ENCODE assay signal across 37 mouse cellular contexts in the genomic region with DNA sequence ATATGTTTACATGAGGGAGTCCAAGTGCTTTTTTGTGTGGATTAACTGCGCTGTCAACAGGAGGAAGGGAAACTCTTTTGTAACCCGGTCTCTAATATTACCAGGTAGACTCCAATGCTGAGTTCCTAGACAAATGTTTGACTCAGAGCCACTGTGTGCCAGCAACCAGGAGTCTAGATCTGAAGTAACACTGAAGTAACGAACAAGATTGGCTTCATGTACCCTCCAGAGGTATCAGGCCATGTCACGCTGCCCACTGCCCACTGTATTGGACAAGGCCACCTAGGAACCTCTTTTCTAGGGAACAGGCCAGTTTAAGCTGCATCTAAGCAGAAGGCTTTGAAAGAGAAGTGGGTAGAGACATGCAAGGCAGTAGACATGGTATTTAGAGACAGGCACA. TPM values are rescaled to one million over a fixed set of nuclear protein-coding genes. Genes with fewer than 3 reads are reported as not detected.
A peak's percentile ranks its signal among the peaks of the same experiment; 100 is the strongest.
DNase-seq lines count a peak whose midpoint lies in the region; ATAC-seq lines count a peak whose summit lies in the region.
"Had no signal": no experiment of that assay in that cellular context is flagged by ENCODE, and none has a peak within 500 bp of the region (broad histone marks: within the 10 kb centered on the region; RNA-seq: fewer than 3 reads in every experiment).

No protein-coding gene starts in this region.

- no peak for ATAC-seq in heart, embryonic 13.5 days (ENCODE audit: extremely low read depth, insufficient number of reproducible peaks, low FRiP score, low TSS enrichment)
- no peak for ATAC-seq in liver, embryonic 13.5 days (ENCODE audit: low read depth)
- no peak; the same call in 1 of the 2 replicates for ATAC-seq in neural tube, embryonic 13.5 days (ENCODE audit: low read depth)
- no peak for ATAC-seq in neural tube, embryonic 15.5 days (ENCODE audit: low FRiP score)
- no peak for ATAC-seq in stomach, embryonic 16.5 days (ENCODE audit: insufficient read depth, low FRiP score)
- ATAC-seq: forebrain, embryonic 13.5 days; midbrain, embryonic 16.5 days had no signal

- intact Hi-C loops in heart, postnatal 25 days (cut with DNase I), result no loop called here

- WGBS in heart, embryonic 13.5 days, result 86% methylated on average over 4 of the region's 4 CpGs
- 80% methylated on average over 4 of the region's 4 CpGs for WGBS in liver, embryonic 13.5 days (ENCODE audit: insufficient replicate concordance)
- WGBS in neural tube, embryonic 13.5 days, result 97% methylated on average over 4 of the region's 4 CpGs
- 94% methylated on average over 4 of the region's 4 CpGs for WGBS in neural tube, embryonic 15.5 days
- WGBS in stomach, embryonic 16.5 days, result 74% methylated on average over 4 of the region's 4 CpGs

- no peak overlapping the region for H3K4me2 ChIP-seq in heart, embryonic 13.5 days
- H3K4me2 ChIP-seq in liver, embryonic 13.5 days, result no peak overlapping the region
- H3K4me2 ChIP-seq in neural tube, embryonic 13.5 days, result no peak overlapping the region
- no peak overlapping the region for H3K4me2 ChIP-seq in neural tube, embryonic 15.5 days
- H3K4me2 ChIP-seq in stomach, embryonic 16.5 days (ENCODE audit: low read depth, low read length), result no peak overlapping the region
- H3K4me2 ChIP-seq: forebrain, embryonic 13.5 days; hindbrain, embryonic 13.5 days; kidney, embryonic 15.5 days had no signal

- peak overlapping the region; percentile 25; the same call in 1 of the 2 replicates for H3K27ac ChIP-seq in heart, embryonic 13.5 days (replicated peaks)
- peak overlapping the region; percentile 9; the same call in 1 of the 2 replicates for H3K27ac ChIP-seq in liver, embryonic 13.5 days
- 0 out of 2 replicates have a peak overlapping the region, but pooled peaks have one; percentile 28 for H3K27ac ChIP-seq in neural tube, embryonic 13.5 days (replicated peaks)
- H3K27ac ChIP-seq in neural tube, embryonic 15.5 days (replicated peaks), result no peak overlapping the region
- H3K27ac ChIP-seq in stomach, embryonic 16.5 days (ENCODE audit: low read length), result peak overlapping the region; percentile 56
- H3K27ac ChIP-seq: forebrain, embryonic 13.5 days; gastrocnemius, adult 2 months; heart, adult 2 months; hindbrain, embryonic 13.5 days; kidney, embryonic 15.5 days; layer of hippocampus, adult 2 months; liver, embryonic 14.5 days had no signal

- H3K9ac ChIP-seq in heart, embryonic 13.5 days, result no peak overlapping the region
- no peak overlapping the region for H3K9ac ChIP-seq in liver, embryonic 13.5 days
- no peak overlapping the region for H3K9ac ChIP-seq in neural tube, embryonic 13.5 days
- H3K9ac ChIP-seq in neural tube, embryonic 15.5 days (replicated peaks), result no peak overlapping the region
- H3K9ac ChIP-seq in stomach, embryonic 16.5 days (ENCODE audit: low read length), result 0 out of 2 replicates have a peak overlapping the region, but pooled peaks have one; percentile 0
- H3K9ac ChIP-seq: forebrain, embryonic 13.5 days; hindbrain, embryonic 13.5 days; kidney, embryonic 15.5 days; liver, embryonic 14.5 days had no signal

- peaks cover 10% of the 10 kb centered on the region for H3K36me3 ChIP-seq in heart, embryonic 13.5 days
- no peaks in the 10 kb centered on the region for H3K36me3 ChIP-seq in liver, embryonic 13.5 days
- no peaks in the 10 kb centered on the region for H3K36me3 ChIP-seq in neural tube, embryonic 13.5 days
- no peaks in the 10 kb centered on the region for H3K36me3 ChIP-seq in neural tube, embryonic 15.5 days
- no peaks in the 10 kb centered on the region for H3K36me3 ChIP-seq in stomach, embryonic 16.5 days (ENCODE audit: control insufficient read depth, insufficient read depth, low read length)
- H3K36me3 ChIP-seq: hindbrain, embryonic 13.5 days had no signal

- peaks cover 47% of the 10 kb centered on the region for H3K4me1 ChIP-seq in heart, embryonic 13.5 days
- H3K4me1 ChIP-seq in liver, embryonic 13.5 days (replicated peaks), result no peaks in the 10 kb centered on the region
- no peaks in the 10 kb centered on the region for H3K4me1 ChIP-seq in neural tube, embryonic 13.5 days (replicated peaks)
- H3K4me1 ChIP-seq in neural tube, embryonic 15.5 days, result no peaks in the 10 kb centered on the region
- H3K4me1 ChIP-seq in stomach, embryonic 16.5 days (ENCODE audit: control insufficient read depth, insufficient read depth, low read length), result peaks cover 19% of the 10 kb centered on the region; the same call in 1 of the 2 replicates
- H3K4me1 ChIP-seq: hindbrain, embryonic 13.5 days; kidney, embryonic 15.5 days had no signal

- H3K9me3 ChIP-seq in heart, embryonic 13.5 days, result no peaks in the 10 kb centered on the region
- H3K9me3 ChIP-seq in liver, embryonic 13.5 days (replicated peaks), result no peaks in the 10 kb centered on the region
- no peaks in the 10 kb centered on the region for H3K9me3 ChIP-seq in neural tube, embryonic 13.5 days
- H3K9me3 ChIP-seq in neural tube, embryonic 15.5 days (replicated peaks), result no peaks in the 10 kb centered on the region
- H3K9me3 ChIP-seq in stomach, embryonic 16.5 days (replicated peaks; ENCODE audit: control insufficient read depth, low read length), result no peaks in the 10 kb centered on the region
- H3K9me3 ChIP-seq: forebrain, embryonic 13.5 days; hindbrain, embryonic 13.5 days; kidney, embryonic 15.5 days had no signal

- no peak overlapping the region for H3K4me3 ChIP-seq in heart, embryonic 13.5 days
- H3K4me3 ChIP-seq in liver, embryonic 13.5 days (replicated peaks), result no peak overlapping the region
- H3K4me3 ChIP-seq in neural tube, embryonic 13.5 days, result no peak overlapping the region
- no peak overlapping the region for H3K4me3 ChIP-seq in neural tube, embryonic 15.5 days (replicated peaks)
- no peak overlapping the region for H3K4me3 ChIP-seq in stomach, embryonic 16.5 days (replicated peaks; ENCODE audit: low read length)
- H3K4me3 ChIP-seq: forebrain, embryonic 13.5 days; gastrocnemius, adult 2 months; heart, adult 2 months; hindbrain, embryonic 13.5 days; kidney, embryonic 15.5 days; layer of hippocampus, adult 2 months had no signal

- no peak for DNase-seq in heart, postnatal 25 days (ENCODE audit: low spot score)
- DNase-seq in liver, embryonic 13.5 days, result no peak
- DNase-seq in liver, result no peak
- no peak for DNase-seq in layer of hippocampus, postnatal 14 days (ENCODE audit: low spot score in 2 of 2)
- DNase-seq: adrenal gland, postnatal 25 days; B cell, adult 2 months; cerebellum, adult 11-12 months; cerebellum, adult 9-11 months; embryo, embryonic 11 days; gastrocnemius, adult 2 months; gastrocnemius, postnatal 36 days; heart, adult 2 months; heart, postnatal 4 days; kidney, adult 18-20 months; kidney, postnatal 36 days; lung, adult 2 months; right cerebral cortex, postnatal 4 days; thymus, postnatal 14 days had no signal

- H3K27me3 ChIP-seq in heart, embryonic 13.5 days (replicated peaks), result no peaks in the 10 kb centered on the region
- no peaks in the 10 kb centered on the region for H3K27me3 ChIP-seq in liver, embryonic 13.5 days
- no peaks in the 10 kb centered on the region for H3K27me3 ChIP-seq in neural tube, embryonic 13.5 days
- H3K27me3 ChIP-seq in neural tube, embryonic 15.5 days (replicated peaks), result no peaks in the 10 kb centered on the region
- no peaks in the 10 kb centered on the region for H3K27me3 ChIP-seq in stomach, embryonic 16.5 days (ENCODE audit: control insufficient read depth, insufficient read depth, low read length)
- H3K27me3 ChIP-seq: forebrain, embryonic 13.5 days; hindbrain, embryonic 13.5 days; kidney, embryonic 15.5 days had no signal

RNA-seq across cellular contexts. Expression of a gene that starts 16.1 kb away (rescaled TPM):
- 47.9 and 52.1 TPM in 2 replicates for polyA plus RNA-seq in heart, embryonic 13.5 days (2015; fragmentation: Nextera tagmentation; extraction: Ambion mirVana)
- total RNA-seq in heart, postnatal 25 days (2021), result 10 to 100 TPM; 22.9 to 25.0 TPM
- polyA plus RNA-seq in liver, embryonic 13.5 days (2015; fragmentation: Nextera tagmentation; extraction: Ambion mirVana), result 54.5 and 57.5 TPM in 2 replicates
- polyA plus RNA-seq in neural tube, embryonic 13.5 days (2015; fragmentation: Nextera tagmentation; extraction: Ambion mirVana), result 37.9 and 51.4 TPM in 2 replicates
- 32.5 and 42.3 TPM in 2 replicates for polyA plus RNA-seq in neural tube, embryonic 15.5 days (2015; fragmentation: Nextera tagmentation; extraction: Ambion mirVana)
- polyA plus RNA-seq in stomach, embryonic 16.5 days (2015; fragmentation: Nextera tagmentation; extraction: Ambion mirVana), result 76.3 and 77.5 TPM in 2 replicates
- 10 to 100 TPM; 22.3 to 24.3 TPM for total RNA-seq in layer of hippocampus, postnatal 14 days (2021)

RNA-seq across cellular contexts. Expression of a gene that starts 31.2 kb away (rescaled TPM):
- polyA plus RNA-seq in heart, embryonic 13.5 days (2015; fragmentation: Nextera tagmentation; extraction: Ambion mirVana), result not detected in 2 replicates
- total RNA-seq in heart, postnatal 25 days (2021), result not detected
- polyA plus RNA-seq in liver, embryonic 13.5 days (2015; fragmentation: Nextera tagmentation; extraction: Ambion mirVana), result not detected in 2 replicates
- not detected in 2 replicates for polyA plus RNA-seq in neural tube, embryonic 13.5 days (2015; fragmentation: Nextera tagmentation; extraction: Ambion mirVana)
- polyA plus RNA-seq in neural tube, embryonic 15.5 days (2015; fragmentation: Nextera tagmentation; extraction: Ambion mirVana), result not detected in 2 replicates
- polyA plus RNA-seq in stomach, embryonic 16.5 days (2015; fragmentation: Nextera tagmentation; extraction: Ambion mirVana), result not detected in 2 replicates
- not detected for total RNA-seq in layer of hippocampus, postnatal 14 days (2021)
- total RNA-seq: adrenal gland, adult 18-20 months; adrenal gland, postnatal 25 days; gastrocnemius, adult 2 months; gastrocnemius, postnatal 36 days; heart, adult 2 months; heart, postnatal 4 days; layer of hippocampus, adult 2 months; layer of hippocampus, postnatal 25 days; left cerebral cortex, adult 8-10 months had no signal
- polyA plus RNA-seq: forebrain, embryonic 13.5 days; frontal cortex, adult 2 months; heart, adult 2 months; heart, embryonic 16.5 days; hindbrain, embryonic 13.5 days; kidney, embryonic 15.5 days; limb, embryonic 11.5 days; liver, embryonic 14.5 days; lung, adult 2 months; midbrain, embryonic 16.5 days; neural tube, embryonic 11.5 days; spleen, adult 2 months; urinary bladder, adult 2 months had no signal
